Mouse (Mus musculus): ENCODE measurements around the gene Cd151. TPM values are rescaled to one million over a fixed set of nuclear protein-coding genes. Genes with fewer than 3 reads are reported as not detected.

The Cd151 gene
- polyA plus RNA-seq, 1 experiment from 2014 or later, result 23.0 TPM

DNA sequence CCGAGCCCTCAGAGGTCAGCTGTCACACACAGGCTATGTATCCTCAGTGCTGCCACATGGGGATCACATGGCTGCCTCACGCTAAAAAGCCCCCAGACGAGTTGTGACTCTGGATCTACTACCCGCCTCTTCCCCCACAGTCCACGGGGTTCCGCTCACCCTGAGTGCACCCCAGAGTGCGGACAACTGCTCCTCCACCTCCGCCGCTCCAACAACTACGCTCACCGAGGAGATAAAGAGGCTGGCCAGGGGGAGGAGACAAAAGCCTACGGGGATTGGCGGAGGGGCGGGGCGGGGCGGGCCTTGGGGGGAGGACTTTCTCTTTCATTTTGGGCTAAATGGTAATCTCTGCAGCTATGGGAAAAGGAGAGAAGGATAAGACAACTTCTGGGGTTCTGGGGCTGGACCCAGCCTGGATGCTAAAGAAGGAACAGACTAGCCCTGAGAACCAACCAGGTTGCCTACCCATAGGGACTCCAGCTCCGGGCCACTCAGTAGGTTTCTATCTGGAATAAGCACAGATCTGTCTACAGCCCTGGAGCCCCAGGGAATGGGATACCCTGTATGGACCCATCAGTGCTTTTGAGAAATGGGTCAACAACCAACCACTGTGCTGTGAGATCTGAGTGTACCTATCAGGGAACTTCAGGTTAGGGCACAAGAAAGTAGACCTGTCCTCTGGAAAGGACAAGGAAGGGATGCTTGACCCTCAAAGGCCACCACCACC lies 31.9 kb upstream of the Cd151 start:
- H3K4me1 ChIP-seq (ENCODE audit: control insufficient read depth, insufficient read depth, low read depth, low read length), result peaks cover 25% of the 10 kb centered on the region
- no peak for ATAC-seq

GRCm38 (mm10) chr7:141435856-141436522 lies 31.2 kb upstream of the Cd151 start:
- Histone ChIP-seq H3K27ac (ENCODE audit: low read depth, low read length) (no peak overlapping the region), H3K9ac (ENCODE audit: low read depth, low read length) (no peak overlapping the region), H3K4me3 (ENCODE audit: low read length) (peak overlapping the region; percentile 62), H3K36me3 (ENCODE audit: control insufficient read depth, insufficient read depth, low read length) (peaks cover 19% of the 10 kb centered on the region), H3K9me3 (ENCODE audit: control insufficient read depth, low read length) (no peaks in the 10 kb centered on the region), H3K27me3 (replicated peaks; ENCODE audit: control insufficient read depth, insufficient read depth, low read length) (no peaks in the 10 kb centered on the region), H3K4me2 (ENCODE audit: low read length) (peak overlapping the region; percentile 87), H3K4me1 (ENCODE audit: control insufficient read depth, insufficient read depth, low read depth, low read length) (peaks cover 25% of the 10 kb centered on the region)
- WGBS, result 70% methylated on average over 9 of the region's 9 CpGs
- ATAC-seq, result no peak

More for the DNA sequence above, 31.9 kb upstream of the Cd151 start:
- Histone ChIP-seq H3K27me3 (replicated peaks; ENCODE audit: control insufficient read depth, insufficient read depth, low read length) (no peaks in the 10 kb centered on the region), H3K9ac (ENCODE audit: low read depth, low read length) (peak overlapping the region; percentile 80), H3K27ac (ENCODE audit: low read depth, low read length) (peak overlapping the region; percentile 75), H3K4me2 (ENCODE audit: low read length) (peak overlapping the region; percentile 80), H3K9me3 (ENCODE audit: control insufficient read depth, low read length) (no peaks in the 10 kb centered on the region), H3K4me3 (ENCODE audit: low read length) (peak overlapping the region; percentile 58), H3K36me3 (ENCODE audit: control insufficient read depth, insufficient read depth, low read length) (peaks cover 23% of the 10 kb centered on the region)
- 4% methylated on average over 17 of the region's 17 CpGs for WGBS

GRCm38 (mm10) chr7:141436523-141436892 lies 30.7 kb upstream of the Cd151 start:
- no peak overlapping the region; the same call in 1 of the 2 replicates for H3K27ac ChIP-seq (ENCODE audit: low read depth, low read length)
- ATAC-seq, result no peak
- no peaks in the 10 kb centered on the region for H3K27me3 ChIP-seq (replicated peaks; ENCODE audit: control insufficient read depth, insufficient read depth, low read length)
- H3K4me3 ChIP-seq (ENCODE audit: low read length), result peak overlapping the region; percentile 62
- H3K36me3 ChIP-seq (ENCODE audit: control insufficient read depth, insufficient read depth, low read length), result peaks cover 15% of the 10 kb centered on the region
- H3K9me3 ChIP-seq (ENCODE audit: control insufficient read depth, low read length), result no peaks in the 10 kb centered on the region
- peaks cover 25% of the 10 kb centered on the region for H3K4me1 ChIP-seq (ENCODE audit: control insufficient read depth, insufficient read depth, low read depth, low read length)
- 46% methylated on average over 2 of the region's 2 CpGs for WGBS
- peak overlapping the region; percentile 87 for H3K4me2 ChIP-seq (ENCODE audit: low read length)
- H3K9ac ChIP-seq (ENCODE audit: low read depth, low read length), result peak overlapping the region; percentile 81

GRCm38 (mm10) chr7:141437178-141438120 lies 29.7 kb upstream of the Cd151 start, which contains the start of gene Slc25a22:
Gene Slc25a22, minus strand, starts transcription at chr7:141437892.
- ATAC-seq, result peak; percentile 78
- peaks cover 25% of the 10 kb centered on the region for H3K4me1 ChIP-seq (ENCODE audit: control insufficient read depth, insufficient read depth, low read depth, low read length)
- no peaks in the 10 kb centered on the region for H3K9me3 ChIP-seq (ENCODE audit: control insufficient read depth, low read length)
- H3K27me3 ChIP-seq (replicated peaks; ENCODE audit: control insufficient read depth, insufficient read depth, low read length), result no peaks in the 10 kb centered on the region
- H3K4me2 ChIP-seq (ENCODE audit: low read length), result peak within 1 kb of the TSS; percentile 87
- peak within 1 kb of the TSS; percentile 62 for H3K4me3 ChIP-seq (ENCODE audit: low read length)
- H3K36me3 ChIP-seq (ENCODE audit: control insufficient read depth, insufficient read depth, low read length), result peaks cover 7% of the 10 kb centered on the region
- H3K27ac ChIP-seq (ENCODE audit: low read depth, low read length), result peak within 1 kb of the TSS; percentile 78
- WGBS, result 5% methylated on average over 53 of the region's 53 CpGs
- H3K9ac ChIP-seq (ENCODE audit: low read depth, low read length), result peak within 1 kb of the TSS; percentile 81

DNA sequence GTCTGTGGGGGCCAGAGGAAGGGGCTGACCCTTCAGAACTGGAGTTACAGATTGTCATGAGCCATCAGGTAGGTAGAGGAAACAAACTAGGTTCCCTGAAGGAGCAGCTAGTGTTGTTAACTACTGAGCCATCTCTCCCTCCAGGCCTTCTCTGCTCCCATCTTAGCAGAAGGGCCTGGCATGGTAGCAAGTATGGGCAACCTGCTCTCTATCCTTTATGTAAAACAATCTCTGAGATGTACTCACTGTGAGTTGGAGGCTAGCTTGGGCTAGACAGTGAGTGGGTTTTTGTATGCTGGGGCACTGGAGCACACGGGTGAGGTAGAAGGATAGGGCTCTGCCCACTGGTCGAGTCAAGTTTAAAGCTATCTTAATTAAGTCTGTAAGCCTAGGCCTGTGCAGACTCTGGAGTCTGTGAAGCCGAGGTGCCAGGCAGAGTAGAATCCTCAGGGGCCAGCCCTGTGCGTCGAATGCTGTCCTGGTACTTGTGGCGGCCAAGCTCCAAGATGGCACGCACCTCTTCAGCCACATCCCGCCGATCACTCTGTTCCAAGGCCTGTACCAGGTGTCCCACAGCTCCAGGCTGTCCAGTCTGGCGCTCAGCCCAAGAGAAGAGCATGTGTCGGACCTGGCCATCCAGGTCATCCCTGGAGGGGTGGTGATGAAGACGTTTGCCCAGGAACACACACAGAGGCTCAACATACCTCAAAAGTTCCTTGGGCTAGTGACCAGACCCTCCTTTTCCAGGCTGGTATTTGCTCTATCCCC lies 28.8 kb upstream of the Cd151 start:
- ATAC-seq, result no peak
- 87% methylated on average over 12 of the region's 12 CpGs for WGBS
- peaks cover 2% of the 10 kb centered on the region; the same call in 1 of the 2 replicates for H3K36me3 ChIP-seq (ENCODE audit: control insufficient read depth, insufficient read depth, low read length)
- peaks cover 22% of the 10 kb centered on the region for H3K4me1 ChIP-seq (ENCODE audit: control insufficient read depth, insufficient read depth, low read depth, low read length)
- H3K27me3 ChIP-seq (replicated peaks; ENCODE audit: control insufficient read depth, insufficient read depth, low read length), result no peaks in the 10 kb centered on the region
- H3K9ac ChIP-seq (ENCODE audit: low read depth, low read length), result no peak overlapping the region
- peak overlapping the region; percentile 78 for H3K27ac ChIP-seq (ENCODE audit: low read depth, low read length)
- peak overlapping the region; percentile 87 for H3K4me2 ChIP-seq (ENCODE audit: low read length)
- H3K9me3 ChIP-seq (ENCODE audit: control insufficient read depth, low read length), result no peaks in the 10 kb centered on the region
- no peak overlapping the region for H3K4me3 ChIP-seq (ENCODE audit: low read length)

- Histone ChIP-seq H3K4me2 (ENCODE audit: low read length) (no peak overlapping the region), H3K36me3 (ENCODE audit: control insufficient read depth, insufficient read depth, low read length) (no peaks in the 10 kb centered on the region; the same call in 1 of the 2 replicates), H3K4me1 (ENCODE audit: control insufficient read depth, insufficient read depth, low read depth, low read length) (peaks cover 22% of the 10 kb centered on the region), H3K9me3 (ENCODE audit: control insufficient read depth, low read length) (no peaks in the 10 kb centered on the region), H3K9ac (ENCODE audit: low read depth, low read length) (no peak overlapping the region), H3K27me3 (replicated peaks; ENCODE audit: control insufficient read depth, insufficient read depth, low read length) (no peaks in the 10 kb centered on the region), H3K27ac (ENCODE audit: low read depth, low read length) (no peak overlapping the region), H3K4me3 (ENCODE audit: low read length) (no peak overlapping the region)
- WGBS, result 96% methylated on average over 10 of the region's 10 CpGs
- no peak for ATAC-seq
Measured at GRCm38 (mm10) chr7:141439140-141439679, 28.0 kb upstream of the Cd151 start.

GRCm38 (mm10) chr7:141439811-141440210 lies 27.4 kb upstream of the Cd151 start:
- H3K9me3 ChIP-seq (ENCODE audit: control insufficient read depth, low read length), result no peaks in the 10 kb centered on the region
- no peak overlapping the region for H3K4me3 ChIP-seq (ENCODE audit: low read length)
- no peak overlapping the region for H3K9ac ChIP-seq (ENCODE audit: low read depth, low read length)
- H3K4me1 ChIP-seq (ENCODE audit: control insufficient read depth, insufficient read depth, low read depth, low read length), result peaks cover 20% of the 10 kb centered on the region
- 96% methylated on average over 11 of the region's 11 CpGs for WGBS
- no peak overlapping the region for H3K27ac ChIP-seq (ENCODE audit: low read depth, low read length)
- no peak for ATAC-seq
- H3K4me2 ChIP-seq (ENCODE audit: low read length), result no peak overlapping the region
- H3K27me3 ChIP-seq (replicated peaks; ENCODE audit: control insufficient read depth, insufficient read depth, low read length), result no peaks in the 10 kb centered on the region
- H3K36me3 ChIP-seq (ENCODE audit: control insufficient read depth, insufficient read depth, low read length), result no peaks in the 10 kb centered on the region; the same call in 1 of the 2 replicates

- ATAC-seq, result no peak
- whole genome bisulfite sequencing, result 28% methylated on average over 6 of the region's 6 CpGs
- Histone ChIP-seq H3K4me1 (ENCODE audit: control insufficient read depth, insufficient read depth, low read depth, low read length) (peaks cover 17% of the 10 kb centered on the region), H3K27ac (ENCODE audit: low read depth, low read length) (no peak overlapping the region), H3K9ac (ENCODE audit: low read depth, low read length) (no peak overlapping the region), H3K4me2 (ENCODE audit: low read length) (no peak overlapping the region), H3K9me3 (ENCODE audit: control insufficient read depth, low read length) (no peaks in the 10 kb centered on the region), H3K27me3 (replicated peaks; ENCODE audit: control insufficient read depth, insufficient read depth, low read length) (no peaks in the 10 kb centered on the region), H3K4me3 (ENCODE audit: low read length) (no peak overlapping the region), H3K36me3 (ENCODE audit: control insufficient read depth, insufficient read depth, low read length) (no peaks in the 10 kb centered on the region; the same call in 1 of the 2 replicates)
Measured at GRCm38 (mm10) chr7:141440613-141441012, 26.6 kb upstream of the Cd151 start.
